Mouse (Mus musculus): ENCODE measurements at regions not wholly inside any gene's neighbourhood (a gene's known extent, or its start where the extent isn't known, plus 50 kb on each side); places are given as distances from the start of the nearest gene placed in this dataset.

DNA sequence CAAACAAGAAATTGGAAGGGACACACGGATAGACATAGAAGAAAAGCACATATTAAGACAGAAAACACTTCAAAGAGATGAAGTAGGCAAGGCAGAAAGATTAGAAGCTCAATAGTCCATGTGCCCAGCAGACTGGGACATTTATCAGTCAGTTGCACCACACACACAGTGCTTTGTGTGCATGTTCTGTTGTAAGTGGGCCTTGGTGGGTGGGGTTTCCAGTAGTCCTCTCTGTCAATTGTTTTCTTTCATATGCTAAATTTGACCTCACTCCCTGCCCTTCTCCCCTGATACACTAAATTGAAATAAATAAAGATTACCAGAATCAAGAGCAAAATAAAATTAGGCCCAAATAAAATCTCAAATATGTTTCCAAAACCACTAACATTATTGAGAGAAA is 546.0 kb upstream of the Cited2 start:
- Histone ChIP-seq H3K27me3 (ENCODE audit: control insufficient read depth, insufficient read depth, low read length) (no peaks in the 10 kb centered on the region), H3K4me2 (ENCODE audit: low read depth, low read length) (no peak overlapping the region), H3K27ac (replicated peaks; ENCODE audit: low read depth, low read length) (no peak overlapping the region), H3K9me3 (replicated peaks; ENCODE audit: control insufficient read depth, low read length) (no peaks in the 10 kb centered on the region), H3K4me3 (ENCODE audit: low read depth, low read length) (no peak overlapping the region), H3K4me1 (ENCODE audit: control insufficient read depth, insufficient read depth, low read length) (no peaks in the 10 kb centered on the region), H3K9ac (replicated peaks; ENCODE audit: low read length) (no peak overlapping the region), H3K36me3 (replicated peaks; ENCODE audit: control insufficient read depth, insufficient read depth, low read depth, low read length) (no peaks in the 10 kb centered on the region)
- ATAC-seq (replicated peaks; ENCODE audit: insufficient number of reproducible peaks, low FRiP score, low TSS enrichment, low read depth) (no peak), DNase-seq (ENCODE audit: low spot score) (no peak)
- 64% methylated on average over 1 of the region's 1 CpGs for WGBS

DNA sequence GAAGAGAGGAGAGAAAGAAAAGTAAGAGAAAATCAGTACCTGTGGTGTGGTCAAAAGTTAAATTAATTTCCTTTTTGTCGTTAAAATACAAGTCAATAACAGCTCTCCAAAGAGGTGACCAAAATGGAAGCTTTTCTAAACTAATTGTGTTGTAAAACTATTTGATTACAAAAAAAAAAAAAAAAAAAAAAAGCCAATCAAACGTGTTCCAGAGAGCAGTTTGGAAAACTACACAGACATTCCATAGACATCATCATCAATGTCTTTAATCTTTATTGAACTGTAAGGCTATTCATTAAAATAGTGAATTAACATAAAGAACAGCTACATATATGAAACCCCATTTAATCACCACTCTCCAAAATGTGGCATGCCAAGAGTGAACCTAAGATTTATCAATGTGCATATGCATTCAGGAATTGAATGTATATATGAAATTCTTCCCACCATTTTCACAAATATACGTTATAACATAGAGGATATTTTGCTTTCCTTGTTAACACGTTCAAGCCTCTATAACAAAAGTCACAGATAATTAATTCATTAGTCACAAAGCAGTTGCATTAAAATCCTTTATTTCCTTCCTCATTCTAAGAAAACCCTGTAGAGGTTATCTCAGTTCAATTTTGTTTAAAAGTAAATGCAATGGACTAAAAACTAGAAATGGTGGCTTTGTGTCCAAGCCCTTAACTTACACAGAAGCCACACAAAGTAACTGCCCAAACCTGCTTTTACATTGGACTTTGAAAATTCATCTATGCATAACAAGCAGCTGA is 545.3 kb upstream of the Cited2 start:
- H3K4me3 ChIP-seq (ENCODE audit: low read depth, low read length): no peak overlapping the region
- H3K27me3 ChIP-seq (ENCODE audit: control insufficient read depth, insufficient read depth, low read length): no peaks in the 10 kb centered on the region
- no peaks in the 10 kb centered on the region for H3K4me1 ChIP-seq (ENCODE audit: control insufficient read depth, insufficient read depth, low read length)
- DNase-seq (ENCODE audit: low spot score): no peak
- no peaks in the 10 kb centered on the region for H3K9me3 ChIP-seq (replicated peaks; ENCODE audit: control insufficient read depth, low read length)
- WGBS: 82% methylated on average over 4 of the region's 4 CpGs
- H3K27ac ChIP-seq (replicated peaks; ENCODE audit: low read depth, low read length): no peak overlapping the region
- no peak for ATAC-seq (replicated peaks; ENCODE audit: insufficient number of reproducible peaks, low FRiP score, low TSS enrichment, low read depth)
- H3K4me2 ChIP-seq (ENCODE audit: low read depth, low read length): no peak overlapping the region
- no peaks in the 10 kb centered on the region for H3K36me3 ChIP-seq (replicated peaks; ENCODE audit: control insufficient read depth, insufficient read depth, low read depth, low read length)
- H3K9ac ChIP-seq (replicated peaks; ENCODE audit: low read length): no peak overlapping the region

DNA sequence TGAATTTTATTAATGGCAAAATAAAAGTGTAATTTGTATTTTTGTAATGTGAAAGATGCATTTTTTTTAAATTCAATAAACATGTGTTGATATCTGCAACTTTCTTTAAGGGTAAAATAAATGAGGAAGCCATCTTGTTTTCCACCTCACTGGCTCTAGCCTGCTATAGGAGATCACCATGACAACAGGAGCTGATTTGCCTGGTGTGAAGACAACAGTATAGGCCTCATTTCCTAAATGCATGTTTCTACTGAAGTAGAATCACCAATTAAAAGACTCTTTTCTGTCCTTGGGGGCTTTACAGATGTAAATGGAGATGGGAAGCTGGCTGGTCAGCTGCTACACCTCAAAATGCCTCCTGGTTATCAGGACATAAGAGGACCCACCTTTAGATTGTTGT is 544.4 kb upstream of the Cited2 start:
- no peak overlapping the region for H3K27ac ChIP-seq (replicated peaks; ENCODE audit: low read depth, low read length)
- H3K4me1 ChIP-seq (ENCODE audit: control insufficient read depth, insufficient read depth, low read length): no peaks in the 10 kb centered on the region
- H3K27me3 ChIP-seq (ENCODE audit: control insufficient read depth, insufficient read depth, low read length): no peaks in the 10 kb centered on the region
- ATAC-seq (replicated peaks; ENCODE audit: insufficient number of reproducible peaks, low FRiP score, low TSS enrichment, low read depth) (no peak), DNase-seq (ENCODE audit: low spot score) (no peak)
- no peak overlapping the region for H3K4me2 ChIP-seq (ENCODE audit: low read depth, low read length)
- H3K9ac ChIP-seq (replicated peaks; ENCODE audit: low read length): no peak overlapping the region
- no peaks in the 10 kb centered on the region for H3K9me3 ChIP-seq (replicated peaks; ENCODE audit: control insufficient read depth, low read length)
- H3K36me3 ChIP-seq (replicated peaks; ENCODE audit: control insufficient read depth, insufficient read depth, low read depth, low read length): no peaks in the 10 kb centered on the region
- H3K4me3 ChIP-seq (ENCODE audit: low read depth, low read length): no peak overlapping the region

DNA sequence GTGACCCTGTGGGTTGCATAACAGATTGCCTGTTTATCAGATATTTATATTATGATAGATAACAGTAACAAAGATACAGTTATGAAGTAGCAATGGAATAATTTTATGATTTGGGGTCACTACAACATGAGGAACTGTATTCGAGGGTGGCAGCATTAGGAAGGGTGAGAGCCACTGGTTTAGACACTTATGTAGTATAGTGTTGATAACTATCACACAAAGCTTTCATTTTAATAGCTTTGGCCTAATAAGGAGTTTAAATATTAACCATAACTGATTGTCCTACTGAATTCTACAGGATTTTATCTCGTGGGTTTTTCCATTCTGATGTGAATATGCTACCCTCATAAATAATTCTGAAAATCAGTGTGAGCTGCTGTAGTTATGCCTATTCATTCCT is 538.6 kb upstream of the Cited2 start:
- 78% methylated on average over 2 of the region's 2 CpGs for WGBS

DNA sequence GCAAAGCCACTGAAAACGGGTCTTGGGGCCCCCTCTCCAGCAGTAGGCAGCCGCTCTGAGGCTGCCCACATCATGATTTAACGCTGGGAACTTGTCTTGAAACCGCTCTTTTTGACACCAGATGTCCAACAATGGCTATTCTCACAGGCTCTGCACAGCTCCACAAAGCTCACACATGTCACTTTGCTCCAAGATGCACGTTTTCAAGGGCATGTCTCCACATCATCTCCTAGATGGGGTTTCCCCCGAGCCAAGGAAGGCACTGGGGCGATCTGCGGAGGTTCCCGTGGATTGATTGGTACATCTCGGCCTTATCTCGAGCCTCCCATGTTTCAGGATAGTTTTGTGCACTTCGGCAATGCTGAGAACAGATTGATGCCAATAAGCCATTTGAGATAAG is 526.8 kb upstream of the Cited2 start:
- Histone ChIP-seq H3K27ac (replicated peaks; ENCODE audit: low read depth, low read length) (no peak overlapping the region), H3K27me3 (ENCODE audit: control insufficient read depth, insufficient read depth, low read length) (no peaks in the 10 kb centered on the region), H3K9ac (replicated peaks; ENCODE audit: low read length) (no peak overlapping the region), H3K4me2 (ENCODE audit: low read depth, low read length) (no peak overlapping the region), H3K4me3 (ENCODE audit: low read depth, low read length) (no peak overlapping the region), H3K36me3 (replicated peaks; ENCODE audit: control insufficient read depth, insufficient read depth, low read depth, low read length) (no peaks in the 10 kb centered on the region), H3K4me1 (ENCODE audit: control insufficient read depth, insufficient read depth, low read length) (no peaks in the 10 kb centered on the region), H3K9me3 (replicated peaks; ENCODE audit: control insufficient read depth, low read length) (no peaks in the 10 kb centered on the region)
- DNase-seq (ENCODE audit: low spot score): no peak
- 52% methylated on average over 12 of the region's 12 CpGs for WGBS
- no peak for ATAC-seq (replicated peaks; ENCODE audit: insufficient number of reproducible peaks, low FRiP score, low TSS enrichment, low read depth)

More for the DNA sequence above, 538.6 kb upstream of the Cited2 start:
- Histone ChIP-seq H3K9ac (replicated peaks; ENCODE audit: low read length) (no peak overlapping the region), H3K4me1 (ENCODE audit: control insufficient read depth, insufficient read depth, low read length) (no peaks in the 10 kb centered on the region), H3K4me2 (ENCODE audit: low read depth, low read length) (no peak overlapping the region), H3K4me3 (ENCODE audit: low read depth, low read length) (no peak overlapping the region), H3K9me3 (replicated peaks; ENCODE audit: control insufficient read depth, low read length) (no peaks in the 10 kb centered on the region), H3K27ac (replicated peaks; ENCODE audit: low read depth, low read length) (no peak overlapping the region), H3K27me3 (ENCODE audit: control insufficient read depth, insufficient read depth, low read length) (no peaks in the 10 kb centered on the region), H3K36me3 (replicated peaks; ENCODE audit: control insufficient read depth, insufficient read depth, low read depth, low read length) (no peaks in the 10 kb centered on the region)
- DNase-seq (ENCODE audit: low spot score) (no peak), ATAC-seq (replicated peaks; ENCODE audit: insufficient number of reproducible peaks, low FRiP score, low TSS enrichment, low read depth) (no peak)

DNA sequence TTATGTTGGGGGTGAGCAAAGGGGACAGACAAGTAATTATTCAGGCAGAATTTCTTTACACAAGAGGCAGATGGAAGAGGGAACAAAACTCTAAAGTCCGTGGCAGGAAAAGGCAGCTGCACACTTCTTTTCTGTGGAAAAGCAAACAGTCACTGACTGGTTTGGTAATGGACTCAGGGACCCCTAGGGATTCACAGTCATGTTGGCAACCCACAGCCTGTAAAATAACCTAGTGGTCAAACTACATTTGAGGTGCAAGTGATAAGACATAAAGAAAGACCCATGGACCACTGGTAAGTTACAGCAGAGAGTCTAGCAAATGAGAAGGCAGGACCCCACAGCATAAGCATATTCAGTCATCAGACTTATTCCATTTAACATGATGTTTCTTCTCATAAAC is 526.4 kb upstream of the Cited2 start:
- Histone ChIP-seq H3K9ac (replicated peaks; ENCODE audit: low read length) (no peak overlapping the region), H3K27ac (replicated peaks; ENCODE audit: low read depth, low read length) (no peak overlapping the region), H3K9me3 (replicated peaks; ENCODE audit: control insufficient read depth, low read length) (no peaks in the 10 kb centered on the region), H3K4me3 (ENCODE audit: low read depth, low read length) (no peak overlapping the region), H3K36me3 (replicated peaks; ENCODE audit: control insufficient read depth, insufficient read depth, low read depth, low read length) (no peaks in the 10 kb centered on the region), H3K27me3 (ENCODE audit: control insufficient read depth, insufficient read depth, low read length) (no peaks in the 10 kb centered on the region), H3K4me2 (ENCODE audit: low read depth, low read length) (no peak overlapping the region), H3K4me1 (ENCODE audit: control insufficient read depth, insufficient read depth, low read length) (no peaks in the 10 kb centered on the region)
- DNase-seq (ENCODE audit: low spot score) (no peak), ATAC-seq (replicated peaks; ENCODE audit: insufficient number of reproducible peaks, low FRiP score, low TSS enrichment, low read depth) (no peak)
- 21% methylated on average over 1 of the region's 1 CpGs for WGBS

DNA sequence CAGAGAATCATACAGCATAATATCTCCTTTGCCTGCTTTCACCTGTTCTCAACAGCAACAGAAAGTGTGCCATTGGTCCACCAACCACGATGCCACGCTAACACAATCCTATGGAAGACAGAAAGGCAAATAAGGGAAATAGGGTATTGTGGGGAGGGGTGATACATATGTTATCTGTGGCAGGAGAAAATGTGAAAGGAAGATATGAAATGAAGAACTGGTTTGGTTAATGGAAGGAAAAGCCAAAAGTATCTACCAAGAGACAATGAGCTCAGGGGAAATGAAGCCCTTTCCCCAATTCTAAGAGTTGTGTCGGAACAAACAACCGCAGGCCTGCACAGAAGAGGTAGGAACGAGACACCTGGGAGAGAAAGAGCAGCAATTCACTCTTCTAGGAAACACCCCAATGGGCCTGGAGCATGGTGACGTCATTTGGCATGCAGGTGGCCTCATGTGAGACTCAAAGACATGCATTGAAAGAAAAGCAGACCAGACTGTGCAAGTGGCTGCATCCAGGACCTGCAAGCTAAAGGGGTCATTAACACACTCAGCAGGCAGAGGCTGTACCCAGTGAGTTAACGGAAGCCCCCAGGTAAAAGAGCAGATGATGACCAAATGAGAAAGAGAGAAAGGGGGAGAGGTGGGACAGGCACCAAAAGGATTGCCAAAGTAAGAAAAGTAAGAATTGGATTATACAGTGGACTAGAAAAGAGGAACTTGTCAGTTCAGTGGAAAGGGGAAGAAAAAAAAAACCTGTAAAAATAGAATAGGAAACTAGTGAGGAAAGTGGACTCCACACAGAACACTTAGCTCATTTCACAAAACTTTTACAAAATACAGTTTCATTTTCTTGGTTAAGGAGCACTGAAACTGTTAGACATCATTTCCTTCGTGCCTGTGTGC is 522.2 kb upstream of the Cited2 start:
- WGBS: 80% methylated on average over 8 of the region's 8 CpGs
- no peak overlapping the region for H3K4me2 ChIP-seq (ENCODE audit: low read depth, low read length)
- no peak for DNase-seq (ENCODE audit: low spot score)
- no peak overlapping the region for H3K4me3 ChIP-seq (ENCODE audit: low read depth, low read length)
- H3K9ac ChIP-seq (replicated peaks; ENCODE audit: low read length): no peak overlapping the region
- H3K4me1 ChIP-seq (ENCODE audit: control insufficient read depth, insufficient read depth, low read length): no peaks in the 10 kb centered on the region
- no peaks in the 10 kb centered on the region for H3K27me3 ChIP-seq (ENCODE audit: control insufficient read depth, insufficient read depth, low read length)
- H3K9me3 ChIP-seq (replicated peaks; ENCODE audit: control insufficient read depth, low read length): no peaks in the 10 kb centered on the region
- H3K36me3 ChIP-seq (replicated peaks; ENCODE audit: control insufficient read depth, insufficient read depth, low read depth, low read length): no peaks in the 10 kb centered on the region
- no peak for ATAC-seq (replicated peaks; ENCODE audit: insufficient number of reproducible peaks, low FRiP score, low TSS enrichment, low read depth)
- no peak overlapping the region for H3K27ac ChIP-seq (replicated peaks; ENCODE audit: low read depth, low read length)

DNA sequence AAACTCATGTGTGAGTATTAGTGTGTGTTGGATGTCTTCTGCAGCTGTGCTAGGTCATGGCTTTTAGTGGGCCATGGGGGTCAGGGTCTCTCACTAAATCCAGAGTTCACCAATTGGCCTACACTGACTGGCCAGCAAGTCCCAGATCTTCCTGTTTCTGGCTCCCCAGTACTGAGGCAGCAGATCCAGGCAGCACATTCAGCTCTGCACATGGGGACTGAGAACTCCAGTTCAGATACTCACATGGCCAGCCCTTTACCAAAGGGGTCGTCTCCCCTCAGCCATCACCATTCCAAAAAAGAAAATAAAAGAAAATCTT is 521.6 kb upstream of the Cited2 start:
- no peak overlapping the region for H3K4me3 ChIP-seq (ENCODE audit: low read depth, low read length)
- H3K36me3 ChIP-seq (replicated peaks; ENCODE audit: control insufficient read depth, insufficient read depth, low read depth, low read length): no peaks in the 10 kb centered on the region
- no peaks in the 10 kb centered on the region for H3K9me3 ChIP-seq (replicated peaks; ENCODE audit: control insufficient read depth, low read length)
- H3K4me2 ChIP-seq (ENCODE audit: low read depth, low read length): no peak overlapping the region
- DNase-seq (ENCODE audit: low spot score) (no peak), ATAC-seq (replicated peaks; ENCODE audit: insufficient number of reproducible peaks, low FRiP score, low TSS enrichment, low read depth) (no peak)
- WGBS: 92% methylated on average over 1 of the region's 1 CpGs
- no peaks in the 10 kb centered on the region for H3K4me1 ChIP-seq (ENCODE audit: control insufficient read depth, insufficient read depth, low read length)
- no peaks in the 10 kb centered on the region for H3K27me3 ChIP-seq (ENCODE audit: control insufficient read depth, insufficient read depth, low read length)
- H3K27ac ChIP-seq (replicated peaks; ENCODE audit: low read depth, low read length): no peak overlapping the region
- no peak overlapping the region for H3K9ac ChIP-seq (replicated peaks; ENCODE audit: low read length)

Measured in embryonic facial prominence, embryonic 11.5 days (tissue).